In the genomic region with DNA sequence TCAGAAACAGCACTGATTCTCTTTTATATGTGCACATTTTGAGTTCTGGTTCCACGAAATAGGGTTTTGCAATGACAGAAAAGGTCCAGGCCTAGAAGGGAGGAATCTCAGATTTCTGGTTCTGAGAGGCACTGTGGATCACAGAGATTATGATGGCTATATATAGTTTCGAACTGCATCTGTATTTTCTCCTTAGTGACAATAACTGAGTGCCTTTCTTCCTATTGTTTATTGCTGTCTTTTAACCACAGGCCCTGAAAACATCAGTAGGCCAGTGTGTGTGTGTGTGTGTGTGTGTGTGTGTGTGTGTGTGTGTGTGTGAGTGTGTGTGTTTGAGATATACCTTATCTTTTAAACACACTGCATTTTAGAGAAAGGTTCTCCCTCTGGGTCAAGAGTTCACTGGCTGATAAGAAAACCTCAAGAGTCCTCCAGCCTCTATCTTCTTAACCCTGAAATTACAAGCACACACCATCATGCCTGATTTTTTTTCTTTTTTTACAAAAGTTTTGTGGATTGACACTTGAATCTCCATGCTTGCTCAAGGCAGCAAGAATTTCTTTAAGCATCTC, we compare ENCODE assay signal across 19 mouse cellular contexts.
DNase-seq lines count a peak whose midpoint lies in the region; ATAC-seq and TF ChIP-seq lines count a peak whose summit lies in the region.
"Had no signal": no experiment of that assay in that cellular context is flagged by ENCODE, and none has a peak within 500 bp of the region (broad histone marks: within the 10 kb centered on the region; RNA-seq: fewer than 3 reads in every experiment).

No protein-coding gene starts in this region.

- intact Hi-C loops in heart, adult 2 months (cut with DNase I), result no loop called here

- no peak for TF ChIP-seq EP300 in heart, adult 2 months (IDR thresholded peaks at IDR 0.05; ENCODE audit: insufficient read depth, low read depth, low read length)

- peak; percentile 92 for ATAC-seq in heart, embryonic 12.5 days (ENCODE audit: insufficient number of reproducible peaks, low FRiP score)
- peak; percentile 97 for ATAC-seq in liver, embryonic 11.5 days (replicated peaks; ENCODE audit: low FRiP score)
- ATAC-seq in megakaryocyte progenitor cell, adult 5-6 weeks (replicated peaks; ENCODE audit: poor library complexity), result peak; percentile 98
- ATAC-seq in forebrain, embryonic 13.5 days, result no peak
- ATAC-seq: hindbrain, postnatal 0 days; intestine, postnatal 0 days had no signal

- no peak for TF ChIP-seq POLR2A in heart, adult 2 months (IDR thresholded peaks at IDR 0.05; ENCODE audit: insufficient read depth, low read depth, low read length)

- no peak for DNase-seq in heart, adult 2 months
- DNase-seq in c-Kit-positive CD71-positive TER-119-negative erythroid progenitor cells, embryonic 14.5 days (ENCODE audit: low read depth), result peak; percentile 20
- DNase-seq in liver, embryonic 11.5 days (ENCODE audit: low spot score), result no peak
- DNase-seq in layer of hippocampus, adult 18-20 months (ENCODE audit: low spot score in 2 of 2), result no peak
- no peak for DNase-seq in cerebellum, adult 8-10 months
- DNase-seq: adrenal gland, adult 2 months; cerebellum, postnatal 14 days; embryo, embryonic 11 days; gastrocnemius, postnatal 36 days; midbrain, embryonic 14.5 days; thymus, adult 2 months had no signal

- no peak for TF ChIP-seq CTCF in heart, adult 2 months (IDR thresholded peaks at IDR 0.05)

- WGBS in heart, embryonic 12.5 days, result 27% methylated on average over 2 of the region's 2 CpGs
- WGBS in heart, adult 2 months, result 40% methylated on average over 2 of the region's 2 CpGs
- 49% methylated on average over 2 of the region's 2 CpGs for WGBS in liver, embryonic 11.5 days
- WGBS in forebrain, embryonic 13.5 days, result 90% methylated on average over 2 of the region's 2 CpGs

- H3K79me2 ChIP-seq in heart, adult 2 months (replicated peaks; ENCODE audit: control insufficient read depth, insufficient read depth, low read length), result no peaks in the 10 kb centered on the region

- H3K36me3 ChIP-seq in heart, embryonic 12.5 days, result no peaks in the 10 kb centered on the region
- H3K36me3 ChIP-seq in heart, adult 2 months (ENCODE audit: control insufficient read depth, insufficient read depth, low read length), result no peaks in the 10 kb centered on the region
- H3K36me3 ChIP-seq in liver, embryonic 11.5 days (ENCODE audit: control insufficient read depth, insufficient read depth, low read length), result no peaks in the 10 kb centered on the region
- H3K36me3 ChIP-seq in forebrain, embryonic 13.5 days (ENCODE audit: poor library complexity, severe bottlenecking), result no peaks in the 10 kb centered on the region
- H3K36me3 ChIP-seq: limb, embryonic 13.5 days had no signal

- H3K27ac ChIP-seq in heart, embryonic 12.5 days (ENCODE audit: poor library complexity, severe bottlenecking), result no peak overlapping the region
- H3K27ac ChIP-seq in heart, adult 2 months, result no peak overlapping the region
- no peak overlapping the region for H3K27ac ChIP-seq in liver, embryonic 11.5 days (ENCODE audit: low read depth, low read length)
- H3K27ac ChIP-seq in forebrain, embryonic 13.5 days, result no peak overlapping the region
- H3K27ac ChIP-seq: hindbrain, postnatal 0 days; limb, embryonic 13.5 days had no signal

- H3K27me3 ChIP-seq in heart, embryonic 12.5 days (replicated peaks), result no peaks in the 10 kb centered on the region
- H3K27me3 ChIP-seq in heart, adult 2 months (ENCODE audit: control insufficient read depth, insufficient read depth, low read length), result no peaks in the 10 kb centered on the region
- no peaks in the 10 kb centered on the region for H3K27me3 ChIP-seq in liver, embryonic 11.5 days (replicated peaks; ENCODE audit: control insufficient read depth, insufficient read depth, low read length)
- H3K27me3 ChIP-seq in forebrain, embryonic 13.5 days, result no peaks in the 10 kb centered on the region
- H3K27me3 ChIP-seq: CH12.LX; limb, embryonic 13.5 days had no signal

- H3K9me3 ChIP-seq in heart, embryonic 12.5 days (replicated peaks), result no peaks in the 10 kb centered on the region
- H3K9me3 ChIP-seq in liver, embryonic 11.5 days (ENCODE audit: control insufficient read depth, low read length), result no peaks in the 10 kb centered on the region
- H3K9me3 ChIP-seq in forebrain, embryonic 13.5 days (replicated peaks), result no peaks in the 10 kb centered on the region
- H3K9me3 ChIP-seq: limb, embryonic 13.5 days had no signal

- peaks cover 6% of the 10 kb centered on the region for H3K4me1 ChIP-seq in heart, embryonic 12.5 days (replicated peaks)
- no peaks in the 10 kb centered on the region for H3K4me1 ChIP-seq in heart, adult 2 months (ENCODE audit: control insufficient read depth, insufficient read depth, low read length)
- 0 out of 2 replicates have a peak, but pooled peaks cover 2% of the 10 kb centered on the region for H3K4me1 ChIP-seq in liver, embryonic 11.5 days (replicated peaks; ENCODE audit: control insufficient read depth, insufficient read depth, low read length)
- no peaks in the 10 kb centered on the region for H3K4me1 ChIP-seq in forebrain, embryonic 13.5 days
- H3K4me1 ChIP-seq: limb, embryonic 13.5 days had no signal

- no peak overlapping the region for H3K4me3 ChIP-seq in heart, embryonic 12.5 days
- H3K4me3 ChIP-seq in heart, adult 2 months, result no peak overlapping the region
- no peak overlapping the region for H3K4me3 ChIP-seq in liver, embryonic 11.5 days (ENCODE audit: low read depth, low read length)
- H3K4me3 ChIP-seq in forebrain, embryonic 13.5 days, result no peak overlapping the region
- H3K4me3 ChIP-seq: limb, embryonic 13.5 days; myocyte had no signal

- no peak overlapping the region for H3K9ac ChIP-seq in heart, embryonic 12.5 days
- no peak overlapping the region for H3K9ac ChIP-seq in heart, adult 2 months (ENCODE audit: low read depth, low read length)
- no peak overlapping the region for H3K9ac ChIP-seq in liver, embryonic 11.5 days (ENCODE audit: low read depth, low read length)
- H3K9ac ChIP-seq in forebrain, embryonic 13.5 days, result no peak overlapping the region
- H3K9ac ChIP-seq: limb, embryonic 13.5 days had no signal

- H3K4me2 ChIP-seq in heart, embryonic 12.5 days, result no peak overlapping the region
- H3K4me2 ChIP-seq in liver, embryonic 11.5 days, result no peak overlapping the region
- H3K4me2 ChIP-seq in forebrain, embryonic 13.5 days, result no peak overlapping the region
- H3K4me2 ChIP-seq: limb, embryonic 13.5 days had no signal
